Mouse (Mus musculus): ENCODE results near the gene Ttk. TPM values are rescaled to one million over a fixed set of nuclear protein-coding genes. Genes with fewer than 3 reads are reported as not detected.

Ttk gene
- polyA plus RNA-seq, 1 experiment from 2014 or later, result 4.8 TPM

DNA sequence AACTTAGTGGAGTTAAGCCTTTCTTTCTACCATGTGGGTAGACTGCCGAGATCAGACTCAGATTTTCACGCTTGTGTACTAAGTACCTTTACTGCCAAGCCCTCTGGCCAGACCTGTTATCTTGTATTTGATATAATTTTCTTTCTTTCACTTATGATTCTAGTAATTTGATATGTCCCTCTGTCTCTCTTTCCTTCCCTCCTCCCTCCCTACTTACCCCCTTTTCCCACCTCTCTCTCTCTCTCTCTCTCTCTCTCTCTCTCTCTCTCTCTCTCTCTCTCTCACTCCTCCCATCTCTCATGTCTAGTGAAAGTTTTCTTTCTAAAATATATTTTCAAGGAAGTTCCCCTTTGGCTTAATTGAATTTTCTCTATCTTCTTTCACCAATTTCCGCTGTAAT, 72.5 kb downstream of the Ttk start:
- ATAC-seq (replicated peaks), result no peak
- Histone ChIP-seq H3K9me3 (no peaks in the 10 kb centered on the region), H3K4me3 (no peak overlapping the region), H3K27me3 (replicated peaks) (no peaks in the 10 kb centered on the region), H3K36me3 (replicated peaks) (no peaks in the 10 kb centered on the region), H3K9ac (no peak overlapping the region), H3K4me2 (no peak overlapping the region), H3K4me1 (no peaks in the 10 kb centered on the region), H3K27ac (no peak overlapping the region)
- 86% methylated on average over 3 of the region's 3 CpGs for WGBS

DNA sequence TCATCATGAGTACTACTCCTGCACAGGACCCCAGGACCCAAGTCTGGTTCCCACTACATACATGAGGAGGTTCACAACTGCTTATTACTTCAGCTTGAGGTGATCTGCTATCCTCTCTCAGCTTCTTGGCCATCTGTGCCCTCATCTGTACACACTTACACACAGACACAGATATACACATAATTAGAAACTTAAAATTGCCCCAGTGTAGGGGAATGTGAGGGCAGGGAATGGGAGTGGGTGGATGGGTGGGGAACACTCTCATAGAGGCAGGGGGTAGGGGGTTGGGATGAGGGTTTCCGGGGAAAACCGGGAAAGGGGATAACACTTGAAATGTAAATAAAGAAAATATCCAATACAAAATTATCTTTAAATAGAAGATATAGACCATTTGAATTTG, 75.3 kb downstream of the Ttk start:
- 87% methylated on average over 2 of the region's 2 CpGs for WGBS
- ATAC-seq (replicated peaks), result no peak
- H3K27me3 ChIP-seq (replicated peaks), result no peaks in the 10 kb centered on the region

DNA sequence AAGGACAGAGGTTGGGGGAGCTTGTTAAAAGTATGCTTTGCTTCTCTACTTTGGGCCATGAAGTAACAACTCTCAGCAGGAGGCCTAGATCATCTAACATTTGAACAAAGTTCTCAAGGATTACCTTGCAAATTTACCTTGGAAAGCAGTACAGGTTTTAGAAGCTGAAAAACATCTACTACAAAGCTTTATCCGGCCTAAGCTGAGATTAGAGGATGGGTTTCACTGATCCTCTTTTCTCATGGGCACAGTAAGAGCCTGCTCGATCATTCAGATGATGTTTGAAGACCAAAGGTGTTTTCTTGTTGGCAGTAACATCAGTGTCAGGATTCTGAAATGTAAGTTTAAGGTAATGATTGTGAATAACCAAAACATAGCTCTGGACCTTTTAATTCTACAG, 76.4 kb downstream of the Ttk start:
- Histone ChIP-seq H3K4me2 (no peak overlapping the region), H3K9me3 (no peaks in the 10 kb centered on the region), H3K9ac (no peak overlapping the region), H3K27ac (no peak overlapping the region), H3K4me1 (no peaks in the 10 kb centered on the region), H3K4me3 (no peak overlapping the region), H3K27me3 (replicated peaks) (no peaks in the 10 kb centered on the region), H3K36me3 (replicated peaks) (no peaks in the 10 kb centered on the region)
- no peak for ATAC-seq (replicated peaks)
- 68% methylated on average over 2 of the region's 2 CpGs for WGBS

More for the DNA sequence above, 75.3 kb downstream of the Ttk start:
- Histone ChIP-seq H3K4me3 (no peak overlapping the region), H3K9ac (no peak overlapping the region), H3K9me3 (no peaks in the 10 kb centered on the region), H3K36me3 (replicated peaks) (no peaks in the 10 kb centered on the region), H3K4me2 (no peak overlapping the region), H3K27ac (no peak overlapping the region), H3K4me1 (no peaks in the 10 kb centered on the region)

Other genes with a start within 250 kb of the Ttk start
- 95.0 and 103 TPM in 2 replicates for gene Elovl4, start 28.4 kb upstream of the Ttk start, polyA plus RNA-seq (2015; fragmentation: Nextera tagmentation; extraction: Ambion mirVana)
- gene Bckdhb, start 90.5 kb downstream of the Ttk start, polyA plus RNA-seq (2015; fragmentation: Nextera tagmentation; extraction: Ambion mirVana), result 28.6 and 28.7 TPM in 2 replicates